Mouse (Mus musculus) hindbrain, embryonic 11.5 days (tissue): ENCODE measurements around the gene Lrba. TPM values are rescaled to one million over a fixed set of nuclear protein-coding genes. Genes with fewer than 3 reads are reported as not detected.

Experiments used
- ATAC-seq: fragments of 200-750 bp; cut with Nextera tagmentation; 2 replicates; pipeline ENCODE4 v1.8.0; 2017; ENCODE audit warnings: mild to moderate bottlenecking, moderate TSS enrichment, moderate library complexity; ENCODE audit not compliant: low FRiP score
- DNase-seq: peaks from one replicate; pipeline ENCODE4 v3.0.0-alpha.2; 2015; ENCODE audit warnings: low spot score
- H3K27ac ChIP-seq: fragments of 300-500 bp; sonication (generic); 2 replicates; pipeline ENCODE4 v1.5.1; 2014; ENCODE audit warnings: mild to moderate bottlenecking, low read depth, low read length
- H3K27me3 ChIP-seq: fragments of 300-500 bp; sonication (generic); 2 replicates; pipeline ENCODE4 v1.6.1; 2014; ENCODE audit warnings: mild to moderate bottlenecking, low read length, moderate library complexity, mixed read lengths; ENCODE audit not compliant: control insufficient read depth, insufficient read depth
- H3K36me3 ChIP-seq: fragments of 300-500 bp; sonication (generic); 2 replicates; pipeline ENCODE4 v1.6.1; 2014; ENCODE audit warnings: mild to moderate bottlenecking, low read length, moderate library complexity, mixed read lengths; ENCODE audit not compliant: control insufficient read depth, insufficient read depth
- H3K4me1 ChIP-seq: fragments of 300-500 bp; sonication (generic); replicated peaks from 2 replicates; pipeline ENCODE4 v1.6.1; 2014; ENCODE audit warnings: low read length, mixed read lengths; ENCODE audit not compliant: control insufficient read depth, insufficient read depth
- H3K4me2 ChIP-seq: fragments of 300-500 bp; sonication (generic); replicated peaks from 2 replicates; pipeline ENCODE4 v1.6.1; 2014; ENCODE audit warnings: mild to moderate bottlenecking, low read depth, low read length
- H3K4me3 ChIP-seq: fragments of 300-500 bp; sonication (generic); 2 replicates; pipeline ENCODE4 v1.5.1; 2014; ENCODE audit warnings: low read depth, low read length
- H3K9ac ChIP-seq: fragments of 300-500 bp; sonication (generic); 2 replicates; pipeline ENCODE4 v1.6.1; 2014; ENCODE audit warnings: low read depth, low read length
- H3K9me3 ChIP-seq: fragments of 300-500 bp; sonication (generic); 2 replicates; pipeline ENCODE4 v1.6.1; 2016; ENCODE audit warnings: low read length; ENCODE audit not compliant: control insufficient read depth
- WGBS: fragments of 180-500 bp; shearing (Covaris S2); extraction: QIAGEN DNeasy Blood & Tissue Kit; methylation state at CpG from one replicate; pipeline ENCODE4 v1.1.7; 2014; 5-methylcytosine and 5-hydroxymethylcytosine counted together
- polyA plus RNA-seq: library from polyadenylated mRNA; unstranded; fragments of >200 nt; fragmentation: Nextera tagmentation; extraction: Ambion mirVana; gene quantifications from 2 replicates; pipeline ENCODE4 v1.2.1, GENCODE M21; 2014

Gene Lrba
- polyA plus RNA-seq, 1 experiment from 2014 or later, result 11.2 TPM

- ATAC-seq (no peak), DNase-seq (no peak)
- 57% methylated on average over 8 of the region's 8 CpGs for WGBS
- no peak overlapping the region for H3K4me3 ChIP-seq
- no peaks in the 10 kb centered on the region for H3K9me3 ChIP-seq
- H3K4me2 ChIP-seq, result no peak overlapping the region
- H3K36me3 ChIP-seq, result no peaks in the 10 kb centered on the region
- no peaks in the 10 kb centered on the region for H3K4me1 ChIP-seq
- H3K27me3 ChIP-seq, result no peaks in the 10 kb centered on the region
- no peak overlapping the region for H3K9ac ChIP-seq
- H3K27ac ChIP-seq, result 0 out of 2 replicates have a peak overlapping the region, but pooled peaks have one; percentile 24
Observed at GRCm38 (mm10) chr3:86759834-86760233, 535.4 kb downstream of the Lrba start.

GRCm38 (mm10) chr3:86760474-86760873 is 536.0 kb downstream of the Lrba start:
- no peaks in the 10 kb centered on the region for H3K9me3 ChIP-seq
- no peaks in the 10 kb centered on the region for H3K4me1 ChIP-seq
- no peaks in the 10 kb centered on the region for H3K36me3 ChIP-seq
- no peak overlapping the region for H3K9ac ChIP-seq
- ATAC-seq, result no peak
- no peak for DNase-seq
- 72% methylated on average over 7 of the region's 7 CpGs for WGBS
- no peaks in the 10 kb centered on the region for H3K27me3 ChIP-seq
- H3K4me3 ChIP-seq, result no peak overlapping the region
- no peak overlapping the region for H3K4me2 ChIP-seq
- no peak overlapping the region; the same call in 1 of the 2 replicates for H3K27ac ChIP-seq

GRCm38 (mm10) chr3:86761095-86762035 is 536.9 kb downstream of the Lrba start:
- H3K9me3 ChIP-seq, result no peaks in the 10 kb centered on the region
- ATAC-seq, result peak; percentile 70
- peak; percentile 81 for DNase-seq
- H3K4me2 ChIP-seq, result no peak overlapping the region
- no peak overlapping the region for H3K9ac ChIP-seq
- no peak overlapping the region for H3K4me3 ChIP-seq
- H3K27me3 ChIP-seq, result no peaks in the 10 kb centered on the region
- H3K27ac ChIP-seq, result no peak overlapping the region
- no peaks in the 10 kb centered on the region for H3K4me1 ChIP-seq
- H3K36me3 ChIP-seq, result no peaks in the 10 kb centered on the region
- WGBS, result 69% methylated on average over 9 of the region's 9 CpGs

- Histone ChIP-seq H3K9ac (no peak overlapping the region), H3K9me3 (no peaks in the 10 kb centered on the region), H3K4me1 (no peaks in the 10 kb centered on the region), H3K4me3 (no peak overlapping the region), H3K27ac (no peak overlapping the region), H3K27me3 (no peaks in the 10 kb centered on the region), H3K4me2 (no peak overlapping the region), H3K36me3 (no peaks in the 10 kb centered on the region)
- ATAC-seq, result no peak
- no peak for DNase-seq
- 91% methylated on average over 6 of the region's 6 CpGs for WGBS
Observed at GRCm38 (mm10) chr3:86762036-86762415, 537.5 kb downstream of the Lrba start.

- Histone ChIP-seq H3K27me3 (no peaks in the 10 kb centered on the region), H3K4me1 (no peaks in the 10 kb centered on the region), H3K4me2 (no peak overlapping the region), H3K27ac (no peak overlapping the region), H3K36me3 (no peaks in the 10 kb centered on the region), H3K9me3 (no peaks in the 10 kb centered on the region), H3K9ac (no peak overlapping the region), H3K4me3 (no peak overlapping the region)
- no peak for ATAC-seq
- 94% methylated on average over 4 of the region's 4 CpGs for WGBS
- DNase-seq, result no peak
Observed at GRCm38 (mm10) chr3:86762456-86762855, 538.0 kb downstream of the Lrba start.

GRCm38 (mm10) chr3:86768553-86768952 is 544.1 kb downstream of the Lrba start:
- DNase-seq, result no peak

GRCm38 (mm10) chr3:86768969-86769368 is 544.5 kb downstream of the Lrba start:
- no peak overlapping the region for H3K27ac ChIP-seq
- no peak for ATAC-seq

More at GRCm38 (mm10) chr3:86768553-86768952, 544.1 kb downstream of the Lrba start:
- Histone ChIP-seq H3K4me3 (no peak overlapping the region), H3K36me3 (no peaks in the 10 kb centered on the region), H3K4me2 (no peak overlapping the region), H3K9me3 (no peaks in the 10 kb centered on the region), H3K27ac (no peak overlapping the region), H3K27me3 (no peaks in the 10 kb centered on the region), H3K4me1 (no peaks in the 10 kb centered on the region), H3K9ac (no peak overlapping the region)
- 31% methylated on average over 8 of the region's 8 CpGs for WGBS
- ATAC-seq, result no peak

GRCm38 (mm10) chr3:86774566-86775443 is 550.3 kb downstream of the Lrba start:
- Histone ChIP-seq H3K27ac (no peak overlapping the region), H3K36me3 (no peaks in the 10 kb centered on the region), H3K4me3 (no peak overlapping the region), H3K4me1 (0 out of 2 replicates have a peak, but pooled peaks cover 2% of the 10 kb centered on the region), H3K4me2 (no peak overlapping the region), H3K27me3 (no peaks in the 10 kb centered on the region), H3K9me3 (no peaks in the 10 kb centered on the region), H3K9ac (no peak overlapping the region)
- DNase-seq, result no peak
- WGBS, result 58% methylated on average over 14 of the region's 14 CpGs
- peak; percentile 40; the same call in 1 of the 2 replicates for ATAC-seq

More at GRCm38 (mm10) chr3:86768969-86769368, 544.5 kb downstream of the Lrba start:
- Histone ChIP-seq H3K9ac (no peak overlapping the region), H3K4me2 (no peak overlapping the region), H3K27me3 (no peaks in the 10 kb centered on the region), H3K4me3 (no peak overlapping the region), H3K4me1 (no peaks in the 10 kb centered on the region), H3K36me3 (no peaks in the 10 kb centered on the region), H3K9me3 (no peaks in the 10 kb centered on the region)
- 68% methylated on average over 6 of the region's 6 CpGs for WGBS
- DNase-seq, result no peak
